Mouse (Mus musculus): Measurements from ENCODE around the gene Vmn1r224. TPM values are rescaled to one million over a fixed set of nuclear protein-coding genes. Genes with fewer than 3 reads are reported as not detected.

The Vmn1r224 gene
- total RNA-seq (2015) (not detected in 2 replicates), total RNA-seq (2017) (not detected in 2 replicates)

- no peak for ATAC-seq (replicated peaks; ENCODE audit: poor library complexity)
Observed at GRCm38 (mm10) chr17:20413846-20414245, at the start of gene Vmn1r224. Vmn1r224 (plus strand) TSS chr17:20414146.

DNA sequence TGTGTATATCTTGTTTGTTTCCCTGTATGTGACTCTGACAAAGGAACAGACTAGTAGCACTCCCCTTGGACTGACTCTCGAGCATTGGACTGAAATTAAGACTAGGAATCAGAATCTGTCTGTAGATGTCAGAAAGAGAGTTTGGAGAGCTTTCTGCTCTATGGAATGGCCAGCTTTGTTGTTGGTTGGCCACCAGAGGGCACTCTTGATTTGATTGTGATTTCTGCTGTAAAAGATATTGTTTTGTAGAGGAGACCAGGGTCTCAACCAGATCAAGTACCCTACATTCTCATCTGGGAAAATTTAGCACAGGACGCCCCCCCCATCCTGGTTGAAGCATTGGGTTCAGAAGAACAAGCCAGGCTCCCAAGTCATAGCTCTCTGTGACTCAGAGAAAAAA is 14.8 kb upstream of the Vmn1r224 start:
- ATAC-seq (replicated peaks; ENCODE audit: poor library complexity) = no peak

DNA sequence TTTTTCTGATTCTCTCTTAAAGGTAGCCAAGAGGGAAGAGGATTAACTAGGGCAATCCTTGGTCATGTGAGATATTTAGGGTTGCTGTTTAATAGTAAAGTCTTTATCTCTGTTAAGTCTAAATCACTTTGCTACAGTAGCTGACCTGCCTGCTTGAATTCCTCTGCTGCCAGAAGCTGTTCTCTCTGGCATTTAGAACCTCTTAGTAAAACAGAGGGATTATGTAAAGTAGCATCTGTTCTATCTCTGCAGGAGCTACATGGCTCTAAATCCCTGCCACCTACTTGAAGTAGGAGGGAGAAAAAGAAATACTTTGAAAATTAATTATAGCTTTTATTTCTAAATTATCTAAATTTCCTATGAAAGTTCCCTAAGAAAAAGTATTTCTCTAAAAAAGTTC is 25.3 kb downstream of the Vmn1r224 start:
- no peak for ATAC-seq (replicated peaks; ENCODE audit: poor library complexity)

DNA sequence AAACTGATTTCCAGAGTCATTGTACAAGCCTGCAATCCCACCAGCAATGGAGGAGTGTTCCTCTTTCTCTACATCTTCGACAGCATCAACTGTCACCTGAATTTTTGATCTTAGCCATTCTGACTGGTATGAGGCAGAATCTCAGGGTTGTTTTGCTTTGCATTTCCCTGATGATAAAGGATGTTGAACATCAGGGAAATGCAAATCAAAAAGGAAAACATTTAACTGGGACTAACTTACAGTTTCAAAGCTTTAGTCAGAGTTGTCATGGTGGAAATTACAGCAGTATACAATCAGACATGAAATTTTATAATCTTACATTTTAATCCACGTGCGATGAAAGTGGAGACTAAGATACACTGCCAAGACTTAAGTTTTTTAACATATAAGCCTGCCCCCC is 59.4 kb downstream of the Vmn1r224 start:
- no peak for ATAC-seq (replicated peaks; ENCODE audit: poor library complexity)

Other genes with a start within 250 kb of the Vmn1r224 start
- not detected in 2 replicates for gene Fpr-rs6, start 231.0 kb upstream of the Vmn1r224 start, total RNA-seq (2015)
- not detected in 2 replicates for gene Fpr-rs6, start 231.0 kb upstream of the Vmn1r224 start, total RNA-seq (2017)
- not detected in 2 replicates for gene Vmn2r105, start 179.1 kb upstream of the Vmn1r224 start, total RNA-seq (2015)
- gene Vmn2r105, start 179.1 kb upstream of the Vmn1r224 start, total RNA-seq (2017) = not detected in 2 replicates
- not detected in 2 replicates for gene Vmn2r106, start 128.6 kb upstream of the Vmn1r224 start, total RNA-seq (2015)
- not detected in 2 replicates for gene Vmn2r106, start 128.6 kb upstream of the Vmn1r224 start, total RNA-seq (2017)
- gene Vmn2r107, start 68.9 kb upstream of the Vmn1r224 start, total RNA-seq (2015) = not detected in 2 replicates
- not detected in 2 replicates for gene Vmn2r107, start 68.9 kb upstream of the Vmn1r224 start, total RNA-seq (2017)
- not detected in 2 replicates for gene Vmn2r108, start 67.2 kb downstream of the Vmn1r224 start, total RNA-seq (2015)
- not detected in 2 replicates for gene Vmn2r108, start 67.2 kb downstream of the Vmn1r224 start, total RNA-seq (2017)
- gene Vmn1r225, start 84.0 kb downstream of the Vmn1r224 start, total RNA-seq (2015) = not detected in 2 replicates
- not detected in 2 replicates for gene Vmn1r225, start 84.0 kb downstream of the Vmn1r224 start, total RNA-seq (2017)
- gene Vmn2r109, start 150.6 kb downstream of the Vmn1r224 start, total RNA-seq (2015) = not detected in 2 replicates
- not detected in 2 replicates for gene Vmn2r109, start 150.6 kb downstream of the Vmn1r224 start, total RNA-seq (2017)
- not detected in 2 replicates for gene Vmn2r110, start 182.3 kb downstream of the Vmn1r224 start, total RNA-seq (2015)
- not detected in 2 replicates for gene Vmn2r110, start 182.3 kb downstream of the Vmn1r224 start, total RNA-seq (2017)
- not detected in 2 replicates for gene Fpr-rs3, start 210.7 kb downstream of the Vmn1r224 start, total RNA-seq (2015)
- gene Fpr-rs3, start 210.7 kb downstream of the Vmn1r224 start, total RNA-seq (2017) = not detected in 2 replicates

Measured in megakaryocyte progenitor cell, adult 5-6 weeks (primary cell).